29 mouse cellular contexts compared by ENCODE assay signal in genomic region chr10:89330261-89330660, GRCm38 (mm10). TPM values are rescaled to one million over a fixed set of nuclear protein-coding genes. Genes with fewer than 3 reads are reported as not detected.
DNase-seq lines count a peak whose midpoint lies in the region; ATAC-seq and TF ChIP-seq lines count a peak whose summit lies in the region.
"Had no signal": no experiment of that assay in that cellular context is flagged by ENCODE, and none has a peak within 500 bp of the region (broad histone marks: within the 10 kb centered on the region; RNA-seq: fewer than 3 reads in every experiment).

No protein-coding gene starts in this region.

- H3K27ac ChIP-seq in hindbrain, postnatal 0 days = no peak overlapping the region
- H3K27ac ChIP-seq: embryonic facial prominence, embryonic 10.5 days; embryonic facial prominence, embryonic 13.5 days; forebrain, embryonic 12.5 days; forebrain, embryonic 15.5 days; heart, embryonic 13.5 days; hindbrain, embryonic 14.5 days had no signal

- H3K4me2 ChIP-seq in hindbrain, postnatal 0 days (ENCODE audit: low read depth, low read length) = no peak overlapping the region
- H3K4me2 ChIP-seq: embryonic facial prominence, embryonic 13.5 days; forebrain, embryonic 12.5 days; forebrain, embryonic 15.5 days; heart, embryonic 13.5 days; hindbrain, embryonic 14.5 days had no signal

- no peak for TF ChIP-seq CTCF in hindbrain, postnatal 0 days (IDR thresholded peaks at IDR 0.05; ENCODE audit: low read depth)

- H3K4me1 ChIP-seq in hindbrain, postnatal 0 days (ENCODE audit: insufficient read depth, low read length) = no peaks in the 10 kb centered on the region
- H3K4me1 ChIP-seq: embryonic facial prominence, embryonic 10.5 days; embryonic facial prominence, embryonic 13.5 days; forebrain, embryonic 15.5 days; heart, embryonic 13.5 days had no signal

- H3K27me3 ChIP-seq in hindbrain, postnatal 0 days (ENCODE audit: insufficient read depth, low read length) = no peaks in the 10 kb centered on the region
- H3K27me3 ChIP-seq: embryonic facial prominence, embryonic 13.5 days; forebrain, embryonic 12.5 days; forebrain, embryonic 15.5 days; heart, embryonic 13.5 days had no signal

- no peak overlapping the region for H3K4me3 ChIP-seq in hindbrain, postnatal 0 days (ENCODE audit: low read length)
- H3K4me3 ChIP-seq: embryonic facial prominence, embryonic 10.5 days; embryonic facial prominence, embryonic 13.5 days; erythroblast, embryonic 14.5 days; forebrain, embryonic 12.5 days; forebrain, embryonic 15.5 days; heart, embryonic 13.5 days had no signal

- WGBS in hindbrain, postnatal 0 days = no CpG with 5 or more reads among the region's 1 CpGs

- ATAC-seq in megakaryocyte, adult 5-6 weeks (ENCODE audit: poor library complexity, severe bottlenecking) = peak; percentile 43; the same call in 1 of the 2 replicates
- ATAC-seq in hindbrain, postnatal 0 days = no peak
- ATAC-seq in cerebellum, adult (ENCODE audit: insufficient number of reproducible peaks, low FRiP score, low TSS enrichment) = no peak
- ATAC-seq: CD4-positive, CD25-positive, alpha-beta regulatory T cell, adult 4 months; forebrain, embryonic 15.5 days; intestine, postnatal 0 days had no signal

- H3K9me3 ChIP-seq in hindbrain, postnatal 0 days (ENCODE audit: low read length) = no peaks in the 10 kb centered on the region
- H3K9me3 ChIP-seq: embryonic facial prominence, embryonic 10.5 days; embryonic facial prominence, embryonic 13.5 days; forebrain, embryonic 12.5 days; forebrain, embryonic 15.5 days; heart, embryonic 13.5 days had no signal

- DNase-seq in 416B (ENCODE audit: low read depth) = peak; percentile 12
- peak; percentile 77 for DNase-seq in ES-CJ7 (ENCODE audit: low read depth, low spot score)
- DNase-seq in ZHBTc4 (ENCODE audit: low read depth, low spot score) = peak; percentile 54
- DNase-seq in hindbrain, postnatal 0 days (ENCODE audit: low spot score) = no peak
- DNase-seq in spleen, adult 12 weeks (ENCODE audit: low spot score) = no peak
- DNase-seq: adrenal gland, postnatal 10 days; adrenal gland, postnatal 36 days; cerebellum, adult 11 months; cerebellum, adult 2 months; cerebellum, adult 9-11 months; cerebellum, postnatal 25 days; embryo, embryonic 11 days; gastrocnemius, postnatal 14 days; heart, adult 18-20 months; heart, postnatal 14 days; heart, postnatal 4 days had no signal

- H3K9ac ChIP-seq in hindbrain, postnatal 0 days (replicated peaks; ENCODE audit: low read length) = no peak overlapping the region
- H3K9ac ChIP-seq: embryonic facial prominence, embryonic 13.5 days; forebrain, embryonic 12.5 days; forebrain, embryonic 15.5 days; heart, embryonic 13.5 days; hindbrain, embryonic 14.5 days had no signal

- H3K36me3 ChIP-seq in hindbrain, postnatal 0 days (ENCODE audit: insufficient read depth, low read length) = no peaks in the 10 kb centered on the region
- H3K36me3 ChIP-seq: embryonic facial prominence, embryonic 10.5 days; embryonic facial prominence, embryonic 13.5 days; forebrain, embryonic 12.5 days; forebrain, embryonic 15.5 days; heart, embryonic 13.5 days had no signal

RNA-seq across cellular contexts. Expression of gene Ano4, which starts 14.3 kb away (rescaled TPM):
- total RNA-seq in megakaryocyte, adult 5-6 weeks (2015) = not detected in 2 replicates
- total RNA-seq in megakaryocyte, adult 5-6 weeks (2017) = not detected in 2 replicates
- 11.4 and 12.5 TPM in 2 replicates for total RNA-seq in hindbrain, postnatal 0 days (2014; rRNA removed)
- polyA plus RNA-seq in hindbrain, postnatal 0 days (2015; fragmentation: Nextera tagmentation; extraction: Ambion mirVana) = 7.0 and 7.9 TPM in 2 replicates
- total RNA-seq: MEL had no signal
- polyA plus RNA-seq: C2C12; CD4-positive, CD25-positive, alpha-beta regulatory T cell, adult 4 months; erythroblast, embryonic 14.5 days; intestine, postnatal 0 days had no signal

Comparison
In these comparisons a context has a peak if more than half of its experiments do, and no peak if none do; other contexts are left out.
1. DNase-seq: peak in 416B (single experiment), ES-CJ7 (single experiment) and ZHBTc4 (single experiment); none in hindbrain, postnatal 0 days (single experiment) and spleen, adult 12 weeks (single experiment).
2. RNA of gene Ano4, which starts 14.3 kb away (total RNA-seq): 11.4 to 12.5 TPM in hindbrain, postnatal 0 days; not detected in megakaryocyte, adult 5-6 weeks; every median in the first group is over 10 times any median in the second.